Mouse (Mus musculus) CD4-positive helper T cell, adult 2 months (primary cell): ENCODE data around the gene Cep97.
A peak's percentile ranks its signal among the peaks of the same experiment; 100 is the strongest.

ENCODE experiments used
- DNase-seq: peaks from one replicate; pipeline ENCODE4 v3.0.0-alpha.2; 2012; ENCODE audit warnings: low read depth, missing footprints, low spot score

Gene Cep97

GRCm38 (mm10) chr16:55934453-55935037, at the start of gene Cep97:
TSS of gene Cep97 (minus strand) at chr16:55934855.
- DNase-seq: peak; percentile 95

GRCm38 (mm10) chr16:55974903-55975285, 40.2 kb upstream of the Cep97 start:
- DNase-seq: peak; percentile 76

DNA sequence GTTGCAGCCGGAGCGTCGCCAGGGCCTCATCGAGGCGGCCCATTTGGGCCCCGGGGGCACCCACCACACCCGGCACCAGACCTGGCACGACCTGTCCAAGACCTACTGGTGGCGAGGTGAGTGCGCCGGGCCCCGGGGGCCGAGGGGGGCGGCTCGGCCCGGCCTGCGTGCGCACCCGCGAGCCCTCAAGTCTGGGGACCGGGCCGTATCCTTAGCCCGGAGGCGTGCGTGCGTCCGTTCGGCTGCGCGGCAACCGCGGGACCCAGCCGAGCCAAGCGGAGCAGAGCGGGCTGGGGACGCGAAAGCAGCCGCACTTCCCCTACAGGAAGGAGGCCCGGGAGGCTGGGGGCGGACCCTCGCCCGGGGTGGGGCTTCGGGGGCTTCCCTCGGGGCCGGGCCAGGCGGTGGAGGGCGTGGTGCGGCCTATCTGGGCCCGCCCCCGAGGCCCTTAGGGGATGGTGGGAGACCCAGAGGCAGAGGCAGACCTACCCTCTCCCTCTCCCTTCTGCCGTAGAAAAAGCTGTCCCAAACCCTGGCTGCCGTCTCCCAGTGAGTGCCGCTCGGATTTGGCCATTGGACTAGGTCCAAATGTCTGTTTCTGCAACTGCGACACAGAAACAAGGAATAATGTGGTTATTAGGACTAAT, 39.7 kb upstream of the Cep97 start:
- peak; percentile 92 for DNase-seq

GRCm38 (mm10) chr16:55973431-55974255, 39.0 kb upstream of the Cep97 start, which contains the start of gene Zbtb11:
TSS of gene Zbtb11 (plus strand) at chr16:55973883.
- peak; percentile 100 for DNase-seq

DNA sequence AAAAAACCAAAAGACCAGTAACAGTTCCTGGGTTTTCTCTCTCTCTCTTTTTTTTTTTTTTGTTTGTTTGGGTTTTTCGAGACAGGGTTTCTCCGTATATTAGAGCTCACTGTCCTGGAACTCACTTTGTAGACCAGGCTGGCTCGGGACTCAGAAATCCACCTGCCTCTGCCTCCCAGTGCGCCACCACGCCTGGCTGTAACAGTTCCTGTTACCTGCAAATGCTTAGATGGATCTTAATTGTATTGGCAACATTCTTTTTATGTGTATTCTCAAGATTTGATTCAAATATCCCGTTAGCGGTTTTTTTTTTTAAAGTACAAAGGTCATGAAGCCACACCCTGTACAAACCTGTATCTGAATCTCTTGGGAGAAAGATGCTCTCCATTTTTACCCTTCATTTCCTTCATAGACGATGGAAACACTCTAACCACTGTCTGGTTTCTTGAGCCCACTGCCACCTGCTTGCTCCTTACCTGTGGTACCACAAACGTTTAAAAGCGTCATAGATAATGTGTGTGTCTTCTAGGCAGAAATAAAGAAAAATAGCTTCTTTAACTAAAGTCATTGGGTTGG, 38.1 kb upstream of the Cep97 start:
- peak; percentile 57 for DNase-seq

- no peak for DNase-seq
These were observed 37.3 kb upstream of the Cep97 start for GRCm38 (mm10) chr16:55971735-55972615.

DNA sequence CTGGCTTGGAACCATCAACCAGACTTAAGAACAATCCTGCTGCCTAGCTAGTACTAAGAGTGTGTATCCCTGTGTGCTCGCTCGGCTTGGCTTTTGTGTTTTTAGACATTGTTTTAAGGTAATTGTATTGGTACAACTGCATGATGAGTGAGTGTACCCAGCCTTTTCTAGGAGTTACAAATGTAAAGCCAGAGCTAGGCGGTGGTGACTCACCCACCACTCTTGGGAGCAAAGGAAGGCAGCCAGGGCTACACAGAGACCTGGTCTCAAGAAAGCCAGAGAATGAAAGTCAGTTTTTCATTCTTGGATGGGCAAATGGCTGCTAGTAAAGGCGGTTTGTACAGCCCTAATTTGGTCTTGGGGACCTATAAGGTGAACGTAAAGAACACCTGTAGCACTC, 35.8 kb upstream of the Cep97 start:
- DNase-seq: no peak

DNA sequence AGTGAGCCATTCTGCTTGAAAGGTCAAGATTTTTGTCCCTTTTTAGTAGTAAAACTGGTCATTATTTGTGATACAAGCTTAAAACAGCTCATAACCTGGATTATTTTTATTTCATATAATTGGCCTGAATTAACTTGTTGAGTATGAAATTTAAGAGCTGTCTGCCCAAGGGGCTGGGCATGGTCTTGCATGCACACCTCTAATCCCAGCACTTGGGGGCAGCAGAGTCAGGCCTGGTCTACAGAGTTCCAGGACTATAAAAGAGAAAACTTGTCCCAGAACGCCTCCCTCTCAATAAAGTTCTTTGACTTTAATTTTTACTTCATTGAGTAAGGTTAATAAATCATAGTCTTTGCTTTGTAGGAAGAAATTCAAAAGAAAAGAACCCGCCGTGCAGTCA, 34.5 kb upstream of the Cep97 start:
- DNase-seq: peak; percentile 63

DNA sequence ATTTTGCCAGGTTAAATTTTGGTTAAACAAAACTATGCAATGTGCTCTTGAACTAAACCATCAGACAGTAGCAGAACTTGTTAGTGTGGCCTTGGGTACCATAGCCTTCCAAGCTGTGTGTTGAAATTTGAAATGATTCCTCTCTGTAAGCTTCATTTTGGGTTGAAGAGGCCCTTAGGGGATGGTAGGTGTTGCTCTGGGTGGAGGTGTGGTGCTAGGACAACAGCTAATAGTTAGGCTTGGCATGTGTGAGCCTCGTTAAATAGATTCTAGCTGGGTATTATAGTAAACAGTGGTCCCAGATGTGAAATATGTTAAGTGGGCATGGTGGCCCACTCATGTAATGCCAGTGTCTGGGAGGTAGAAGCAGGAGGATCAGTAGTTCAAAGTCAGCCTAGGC, 32.6 kb upstream of the Cep97 start:
- DNase-seq: no peak

DNA sequence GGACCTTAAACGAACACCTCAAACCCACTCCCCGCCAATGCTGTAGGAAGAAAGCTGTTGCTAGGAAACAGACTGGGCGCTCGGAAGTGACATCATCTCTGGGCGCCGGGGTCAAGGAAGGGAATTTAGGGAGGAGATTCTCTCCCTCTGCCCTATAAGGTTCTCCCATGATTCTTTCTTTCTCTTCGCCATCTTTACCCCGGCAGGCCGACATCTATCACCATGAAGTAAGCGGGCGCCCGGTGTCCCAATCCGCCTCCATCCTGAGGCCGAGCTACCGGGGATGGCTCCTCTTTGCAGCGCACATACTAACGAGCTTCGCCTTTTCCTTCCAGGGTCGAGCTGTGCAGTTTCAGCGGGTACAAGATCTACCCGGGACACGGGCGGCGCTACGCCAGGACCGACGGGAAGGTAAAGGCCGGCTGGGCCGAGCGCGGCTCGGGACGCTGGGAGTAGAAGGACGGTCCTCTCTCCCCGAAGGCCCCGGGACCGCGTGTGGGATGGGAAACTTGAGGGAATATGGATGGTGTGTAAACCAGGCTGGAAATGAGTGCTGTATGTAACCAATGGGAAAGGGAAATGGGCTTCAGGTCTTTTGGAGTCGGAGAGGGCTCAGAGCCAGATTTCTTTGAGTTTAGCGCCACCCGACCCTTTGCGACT, 31.7 kb upstream of the Cep97 start, which contains the start of gene Rpl24:
Gene Rpl24, plus strand, starts transcription at position 64 of the 660 bp plus-strand sequence.
- peak; percentile 94 for DNase-seq

DNA sequence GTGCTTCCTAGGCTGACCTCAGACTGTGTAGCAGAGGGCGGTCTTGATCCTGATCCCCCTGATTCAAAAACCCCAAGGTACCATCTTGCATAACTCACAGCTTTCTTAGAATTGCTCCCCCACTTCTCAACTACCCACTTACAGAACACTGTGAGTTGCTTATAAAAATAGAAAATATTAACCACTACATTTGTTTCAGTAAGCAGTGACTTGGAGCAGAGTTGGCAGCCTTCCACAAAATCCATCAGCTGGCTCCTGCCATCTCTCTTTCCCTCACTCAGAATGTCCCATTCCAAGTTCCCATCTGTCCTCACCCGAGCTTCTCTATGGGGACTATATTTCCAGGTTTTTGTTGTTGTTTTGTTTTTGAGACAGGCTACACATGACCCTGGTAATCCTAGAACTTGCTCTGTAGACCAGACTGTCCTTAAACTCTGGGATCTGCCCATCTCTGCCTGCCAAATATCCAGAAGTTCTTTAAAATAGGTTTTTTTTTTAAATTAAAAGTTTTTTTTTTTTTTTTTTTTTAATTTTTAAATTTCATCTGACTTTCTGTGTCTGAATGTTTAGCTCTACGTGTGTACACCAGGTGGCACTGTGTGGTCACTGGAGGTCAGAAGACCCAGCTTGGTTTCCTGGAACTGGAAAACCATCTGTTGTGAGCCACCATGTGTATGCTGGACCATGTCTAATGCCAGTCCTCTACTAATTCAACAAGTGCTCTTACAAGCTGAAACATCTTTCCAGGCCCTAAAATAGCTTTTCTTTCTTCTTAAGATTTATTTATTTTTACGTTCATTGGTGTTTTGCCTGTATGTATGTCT, 29.7 kb upstream of the Cep97 start:
- DNase-seq: peak; percentile 51

DNA sequence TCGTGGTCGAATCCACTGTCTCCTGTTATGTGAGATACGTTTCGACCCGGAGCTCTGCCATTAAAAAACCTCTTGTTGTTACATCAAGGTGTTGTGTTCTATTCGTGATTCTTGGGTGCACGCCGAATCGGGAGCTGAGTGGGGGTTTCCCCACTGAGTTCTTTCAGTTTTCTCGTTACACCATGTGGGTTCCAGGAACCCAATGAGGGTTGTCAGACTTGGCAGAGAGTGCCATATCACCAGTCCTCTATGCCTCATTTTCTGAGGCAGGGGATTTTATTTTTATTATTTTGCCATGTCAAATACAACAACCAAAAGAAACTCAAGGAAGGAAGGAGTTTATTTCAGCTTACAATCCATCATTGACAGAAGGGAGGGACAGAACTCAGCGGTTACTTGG, 28.4 kb upstream of the Cep97 start:
- peak; percentile 25 for DNase-seq

- peak; percentile 21 for DNase-seq
These were observed 19.5 kb upstream of the Cep97 start for GRCm38 (mm10) chr16:55954196-55954595.

- DNase-seq: peak; percentile 34
These were observed 18.1 kb upstream of the Cep97 start for GRCm38 (mm10) chr16:55952771-55953170.

DNA sequence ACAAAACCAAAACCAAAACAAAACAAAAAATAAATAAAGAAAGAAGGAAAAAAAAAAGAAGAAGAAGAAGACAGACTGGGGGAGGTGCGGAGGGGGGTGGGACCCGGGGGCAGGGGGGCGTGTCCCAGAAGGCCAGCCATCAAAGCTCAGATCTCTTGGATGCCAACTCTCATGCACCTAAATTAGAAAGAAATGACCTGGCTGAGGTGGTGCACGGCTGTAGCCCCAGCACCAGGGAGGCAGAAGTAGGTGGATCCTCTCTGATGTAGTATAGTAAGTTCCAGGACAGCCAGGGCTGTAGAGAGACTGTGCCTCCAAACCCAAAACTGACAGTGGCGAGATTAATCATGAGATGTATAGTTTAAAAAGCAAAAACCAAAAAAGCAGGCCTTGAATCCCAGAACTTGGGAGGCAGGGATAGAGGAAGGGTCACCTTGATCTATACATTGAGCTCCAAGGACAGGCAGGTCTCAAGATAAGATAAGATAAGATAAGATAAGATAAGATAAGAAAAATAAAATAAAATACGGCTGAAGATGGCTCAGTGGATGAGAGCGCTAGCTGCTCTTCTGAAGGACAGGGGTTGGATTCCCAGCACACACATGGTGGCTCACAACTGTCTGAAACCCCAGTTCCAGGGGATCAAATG, 17.1 kb upstream of the Cep97 start:
- peak; percentile 49 for DNase-seq

DNA sequence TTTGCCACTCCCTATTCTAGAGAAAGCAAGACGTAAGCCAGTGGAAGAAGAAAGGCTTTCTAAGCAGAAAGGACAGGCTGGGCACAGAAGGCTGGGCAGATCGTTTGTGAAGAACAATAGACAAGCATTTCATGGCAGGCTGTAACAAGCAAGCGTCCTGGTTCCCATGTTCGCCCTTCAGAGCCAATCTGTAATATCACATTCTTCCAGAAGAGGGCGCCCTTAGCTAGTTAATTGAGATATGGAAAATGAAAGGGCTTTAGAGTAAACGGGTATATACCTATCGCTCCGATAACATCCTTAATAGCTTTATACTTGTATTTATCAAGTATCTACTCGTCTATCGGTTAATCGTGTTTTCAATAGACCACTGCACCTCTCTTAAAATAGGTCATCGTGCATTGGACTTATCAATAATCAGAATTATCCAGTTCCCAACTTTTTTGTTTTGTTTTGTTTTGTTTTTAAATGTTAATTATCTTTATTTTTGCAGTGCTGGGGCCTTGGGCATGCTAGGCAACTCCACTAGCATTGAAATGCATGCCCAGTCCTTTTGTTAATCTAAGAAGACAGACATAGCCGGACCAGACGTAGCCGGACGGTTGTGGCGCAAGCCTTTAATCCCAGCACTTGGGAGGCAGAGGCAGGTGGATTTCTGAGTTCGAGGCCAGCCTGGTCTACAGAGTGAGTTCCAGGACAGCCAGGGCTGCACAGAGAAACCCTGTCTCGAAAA, 16.5 kb upstream of the Cep97 start:
- DNase-seq: peak; percentile 91

- peak; percentile 21 for DNase-seq
These were observed 15.8 kb upstream of the Cep97 start for GRCm38 (mm10) chr16:55950462-55950861.

DNA sequence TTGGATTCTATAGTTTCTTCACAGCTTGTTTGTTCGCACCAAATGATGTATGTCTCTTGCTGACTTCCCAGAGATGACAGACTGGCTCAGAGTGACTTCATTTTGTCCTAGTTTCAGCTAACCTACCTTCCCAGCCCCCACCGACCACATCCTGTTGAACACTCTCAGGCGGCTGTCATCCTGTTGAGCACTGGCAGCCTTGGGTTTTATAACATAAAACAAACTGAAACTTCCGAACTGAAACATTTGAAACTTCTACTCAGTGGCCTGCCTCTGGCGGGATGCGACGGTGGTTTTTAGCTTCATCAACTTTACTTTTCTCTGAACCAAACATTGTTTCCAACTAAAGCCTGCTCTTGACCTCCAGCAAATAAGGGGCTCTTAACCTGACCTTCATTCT, 14.3 kb upstream of the Cep97 start:
- DNase-seq: peak; percentile 95
